Mouse (Mus musculus): Measurements from ENCODE around the gene Ppm1d.

- no peak for TF ChIP-seq POLR2A (IDR thresholded peaks at IDR 0.05; ENCODE audit: borderline replicate concordance, control insufficient read depth, low read depth, low read length)
- TF ChIP-seq CTCF (IDR thresholded peaks at IDR 0.05; ENCODE audit: control insufficient read depth, insufficient read depth, low read length) = no peak
Observed at GRCm38 (mm10) chr11:85392179-85392863, 81.3 kb downstream of the Ppm1d start.
